Mouse (Mus musculus): Measurements from ENCODE around the gene Adamtsl4.

DNA sequence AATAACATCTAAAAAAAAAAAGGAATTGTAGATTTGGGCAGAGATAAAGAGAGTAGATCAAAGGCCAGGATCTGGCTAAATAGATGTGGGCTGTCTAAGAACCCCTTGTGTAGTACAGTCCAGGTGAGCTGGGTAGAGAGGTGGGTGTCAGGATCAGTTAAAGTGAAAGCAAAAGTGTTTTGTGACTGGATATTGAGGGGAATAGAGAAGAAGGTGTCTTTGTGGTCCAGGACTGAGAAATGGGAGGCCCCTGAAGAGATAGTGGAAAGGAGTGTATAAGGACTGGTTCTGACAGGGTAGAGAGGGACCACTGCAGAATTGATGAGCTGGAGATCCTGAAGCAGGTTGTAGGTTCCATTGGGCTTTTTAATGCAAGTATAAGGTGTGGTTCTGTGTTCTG lies 22.2 kb upstream of the Adamtsl4 start:
- TF ChIP-seq MYOG (IDR thresholded peaks at IDR 0.05; ENCODE audit: control insufficient read depth, extremely low read depth, insufficient read length) = no peak
- no peak for TF ChIP-seq CTCF (IDR thresholded peaks at IDR 0.05; ENCODE audit: control insufficient read depth, insufficient read depth, insufficient read length)
- TF ChIP-seq USF1 (IDR thresholded peaks at IDR 0.05; ENCODE audit: low read depth) = no peak
- TF ChIP-seq MYOD1 (IDR thresholded peaks at IDR 0.05; ENCODE audit: control insufficient read depth, insufficient read length, low read depth) = no peak

All from C2C12 (cell line).